Mouse (Mus musculus): Measurements from ENCODE around the gene Srsf4. TPM values are rescaled to one million over a fixed set of nuclear protein-coding genes. Genes with fewer than 3 reads are reported as not detected.

The Srsf4 gene
- total and polyA plus RNA-seq, 3 experiments = 53.7 to 163 TPM; not detected in 1

GRCm38 (mm10) chr4:131947848-131948247 is 74.4 kb downstream of the Srsf4 start:
- DNase-seq (ENCODE audit: low read depth, low spot score) = no peak
- Histone ChIP-seq H3K79me2 (ENCODE audit: control insufficient read depth, insufficient read depth, low read length, poor library complexity) (no peaks in the 10 kb centered on the region), H3K27ac (ENCODE audit: control insufficient read depth, low read depth, low read length) (no peak overlapping the region), H3K4me3 (ENCODE audit: control insufficient read depth in 1 of 2, insufficient read depth in 1 of 2, low read depth in 2 of 2, low read length in 2 of 2) (no peak overlapping the region), H3K9ac (ENCODE audit: control insufficient read depth, low read depth, low read length, poor library complexity, severe bottlenecking) (no peak overlapping the region), H3K4me1 (ENCODE audit: control insufficient read depth in 1 of 2, insufficient read depth in 2 of 2, low read length in 2 of 2) (no peaks in the 10 kb centered on the region), H3K27me3 (ENCODE audit: control insufficient read depth in 1 of 2, insufficient read depth in 2 of 2, low read length in 2 of 2) (no peaks in the 10 kb centered on the region), H3K36me3 (ENCODE audit: control insufficient read depth in 1 of 2, insufficient read depth in 2 of 2, low read length in 2 of 2) (peaks cover 0 to 28% of the 10 kb centered on the region in 2 experiments; a peak in 2 of 4 replicates), H3K9me3 (replicated peaks; ENCODE audit: insufficient read depth, low read length) (no peaks in the 10 kb centered on the region)
- TF ChIP-seq MYC (IDR thresholded peaks at IDR 0.05; ENCODE audit: low read depth, low read length) = no peak

- H3K9me3 ChIP-seq (replicated peaks; ENCODE audit: insufficient read depth, low read length) = no peaks in the 10 kb centered on the region
- no peak for DNase-seq (ENCODE audit: low read depth, low spot score)
- H3K36me3 ChIP-seq (ENCODE audit: control insufficient read depth in 1 of 2, insufficient read depth in 2 of 2, low read length in 2 of 2) = peaks cover 0 to 27% of the 10 kb centered on the region in 2 experiments; a peak in 2 of 4 replicates
- H3K27me3 ChIP-seq (ENCODE audit: control insufficient read depth in 1 of 2, insufficient read depth in 2 of 2, low read length in 2 of 2) = no peaks in the 10 kb centered on the region
- no peak overlapping the region for H3K27ac ChIP-seq (ENCODE audit: control insufficient read depth, low read depth, low read length)
- no peak for TF ChIP-seq GABPA (IDR thresholded peaks at IDR 0.05; ENCODE audit: low read depth, low read length)
- TF ChIP-seq USF2 (IDR thresholded peaks at IDR 0.05; ENCODE audit: borderline replicate concordance in 1 of 2, insufficient read depth in 1 of 2, low read depth in 1 of 2, low read length in 2 of 2) = no peak
- no peak for TF ChIP-seq NRF1 (IDR thresholded peaks at IDR 0.05; ENCODE audit: insufficient read depth, low read depth, low read length, poor library complexity, severe bottlenecking)
- TF ChIP-seq UBTF (IDR thresholded peaks at IDR 0.05; ENCODE audit: borderline replicate concordance, insufficient read depth, low read depth, low read length) = no peak
- no peak for TF ChIP-seq RAD21 (IDR thresholded peaks at IDR 0.05; ENCODE audit: low read depth, low read length)
- TF ChIP-seq BHLHE40 (IDR thresholded peaks at IDR 0.05; ENCODE audit: borderline replicate concordance, low read depth, low read length) = no peak
- no peak for TF ChIP-seq EP300 (IDR thresholded peaks at IDR 0.05; ENCODE audit: low read depth in 1 of 2, low read length in 2 of 2)
- no peak for TF ChIP-seq ETS1 (IDR thresholded peaks at IDR 0.05; ENCODE audit: low read depth, low read length)
- TF ChIP-seq SIN3A (IDR thresholded peaks at IDR 0.05; ENCODE audit: low read length) = no peak
- TF ChIP-seq MAFK (IDR thresholded peaks at IDR 0.05; ENCODE audit: borderline replicate concordance, low read depth, low read length) = no peak
- TF ChIP-seq ZKSCAN1 (IDR thresholded peaks at IDR 0.05; ENCODE audit: low read depth, low read length) = no peak
- no peak for TF ChIP-seq CHD1 (IDR thresholded peaks at IDR 0.05; ENCODE audit: low read depth, low read length)
- TF ChIP-seq TBP (IDR thresholded peaks at IDR 0.05; ENCODE audit: low read depth, low read length) = no peak
- no peak for TF ChIP-seq TCF12 (IDR thresholded peaks at IDR 0.05; ENCODE audit: low read depth, low read length)
- no peak for TF ChIP-seq E2F4 (IDR thresholded peaks at IDR 0.05; ENCODE audit: borderline replicate concordance, low read depth, low read length)
- no peak for TF ChIP-seq ZNF384 (IDR thresholded peaks at IDR 0.05; ENCODE audit: low read depth, low read length)
- TF ChIP-seq ELF1 (IDR thresholded peaks at IDR 0.05; ENCODE audit: low read depth, low read length) = no peak
- no peak for TF ChIP-seq MYC (IDR thresholded peaks at IDR 0.05; ENCODE audit: low read depth, low read length)
- no peak for TF ChIP-seq POLR2AphosphoS5 (IDR thresholded peaks at IDR 0.05; ENCODE audit: borderline replicate concordance, low read depth, low read length)
- TF ChIP-seq ZMIZ1 (IDR thresholded peaks at IDR 0.05; ENCODE audit: low read depth, low read length) = no peak
- no peaks in the 10 kb centered on the region for H3K4me1 ChIP-seq (ENCODE audit: control insufficient read depth in 1 of 2, insufficient read depth in 2 of 2, low read length in 2 of 2)
- no peaks in the 10 kb centered on the region for H3K79me2 ChIP-seq (ENCODE audit: control insufficient read depth, insufficient read depth, low read length, poor library complexity)
- H3K9ac ChIP-seq (ENCODE audit: control insufficient read depth, low read depth, low read length, poor library complexity, severe bottlenecking) = no peak overlapping the region
- no peak overlapping the region for H3K4me3 ChIP-seq (ENCODE audit: control insufficient read depth in 1 of 2, insufficient read depth in 1 of 2, low read depth in 2 of 2, low read length in 2 of 2)
Observed at GRCm38 (mm10) chr4:131949903-131950302, 76.5 kb downstream of the Srsf4 start.
